Comparison of ENCODE assay signal across 21 mouse cellular contexts in genomic region chrX:11525326-11525725, GRCm38 (mm10).
A peak's percentile ranks its signal among the peaks of the same experiment; 100 is the strongest.
DNase-seq lines count a peak whose midpoint lies in the region; ATAC-seq and TF ChIP-seq lines count a peak whose summit lies in the region.
"Had no signal": no experiment of that assay in that cellular context is flagged by ENCODE, and none has a peak within 500 bp of the region (broad histone marks: within the 10 kb centered on the region; RNA-seq: fewer than 3 reads in every experiment).

No protein-coding gene starts in this region.

- H3K27ac ChIP-seq in kidney, postnatal 0 days, result no peak overlapping the region
- no peak overlapping the region for H3K27ac ChIP-seq in neural tube, embryonic 11.5 days (ENCODE audit: low read depth, low read length)
- no peak overlapping the region for H3K27ac ChIP-seq in heart, embryonic 12.5 days (ENCODE audit: poor library complexity, severe bottlenecking)
- H3K27ac ChIP-seq: forebrain, embryonic 15.5 days; heart, embryonic 10.5 days; hindbrain, embryonic 13.5 days; liver, embryonic 12.5 days; midbrain, embryonic 12.5 days had no signal

- H3K9ac ChIP-seq in kidney, postnatal 0 days (ENCODE audit: low read depth, low read length), result no peak overlapping the region
- no peak overlapping the region for H3K9ac ChIP-seq in neural tube, embryonic 11.5 days (ENCODE audit: low read length)
- no peak overlapping the region for H3K9ac ChIP-seq in heart, embryonic 12.5 days
- H3K9ac ChIP-seq: forebrain, embryonic 15.5 days; hindbrain, embryonic 13.5 days; liver, embryonic 12.5 days; midbrain, embryonic 12.5 days had no signal

- peak; percentile 7 to 62 for DNase-seq in frontal cortex, adult 2 months (ENCODE audit: extremely low spot score in 1 of 2, low spot score in 1 of 2)
- no peak for DNase-seq in frontal cortex, postnatal 10 days (ENCODE audit: low spot score in 2 of 2)
- peak; percentile 74 for DNase-seq in kidney, postnatal 0 days (ENCODE audit: low spot score)
- no peak for DNase-seq in kidney, adult 18-20 months
- no peak for DNase-seq in neural tube, embryonic 11.5 days (ENCODE audit: low spot score)
- DNase-seq in neural tube, embryonic 10.5 days (ENCODE audit: extremely low spot score, low spot score), result no peak
- DNase-seq in right cerebral cortex, postnatal 36 days (ENCODE audit: low spot score in 2 of 2), result peak; percentile 8 to 9
- DNase-seq: adrenal gland, postnatal 10 days; cerebellum, adult 11-12 months; cerebellum, postnatal 25 days; gastrocnemius, postnatal 10 days; heart, postnatal 14 days; left cerebral cortex, postnatal 4 days; thymus, postnatal 36 days had no signal

- no peak for ATAC-seq in kidney, postnatal 0 days (replicated peaks; ENCODE audit: low FRiP score, low read depth)
- ATAC-seq in neural tube, embryonic 11.5 days (ENCODE audit: insufficient read depth, low FRiP score, low TSS enrichment), result no peak
- ATAC-seq in heart, embryonic 12.5 days (ENCODE audit: insufficient number of reproducible peaks, low FRiP score), result no peak
- ATAC-seq: forebrain, embryonic 15.5 days; liver, embryonic 12.5 days had no signal

- 0 out of 2 replicates have a peak overlapping the region, but pooled peaks have one; percentile 15 for H3K4me2 ChIP-seq in kidney, postnatal 0 days (ENCODE audit: low read length)
- H3K4me2 ChIP-seq in neural tube, embryonic 11.5 days (ENCODE audit: low read depth), result 0 out of 2 replicates have a peak overlapping the region, but pooled peaks have one; percentile 2
- H3K4me2 ChIP-seq in heart, embryonic 12.5 days, result no peak overlapping the region
- H3K4me2 ChIP-seq: forebrain, embryonic 15.5 days; hindbrain, embryonic 13.5 days; liver, embryonic 12.5 days; midbrain, embryonic 12.5 days had no signal

- H3K4me3 ChIP-seq in kidney, postnatal 0 days (replicated peaks; ENCODE audit: low read depth, low read length), result no peak overlapping the region
- H3K4me3 ChIP-seq in neural tube, embryonic 11.5 days (ENCODE audit: low read depth, low read length), result no peak overlapping the region
- H3K4me3 ChIP-seq in heart, embryonic 12.5 days, result no peak overlapping the region
- H3K4me3 ChIP-seq: erythroblast, embryonic 14.5 days; forebrain, embryonic 15.5 days; heart, embryonic 10.5 days; hindbrain, embryonic 13.5 days; liver, embryonic 12.5 days; midbrain, embryonic 12.5 days had no signal

- 29% methylated on average over 8 of the region's 8 CpGs for WGBS in kidney, postnatal 0 days
- WGBS in neural tube, embryonic 11.5 days, result 48% methylated on average over 8 of the region's 8 CpGs
- WGBS in heart, embryonic 12.5 days, result 63% methylated on average over 8 of the region's 8 CpGs

- H3K9me3 ChIP-seq in kidney, postnatal 0 days (replicated peaks; ENCODE audit: low read length), result no peaks in the 10 kb centered on the region
- H3K9me3 ChIP-seq in neural tube, embryonic 11.5 days (ENCODE audit: control insufficient read depth, low read length), result no peaks in the 10 kb centered on the region
- no peaks in the 10 kb centered on the region for H3K9me3 ChIP-seq in heart, embryonic 12.5 days (replicated peaks)
- H3K9me3 ChIP-seq: forebrain, embryonic 15.5 days; heart, embryonic 10.5 days; hindbrain, embryonic 13.5 days; liver, embryonic 12.5 days; midbrain, embryonic 12.5 days had no signal

- no peaks in the 10 kb centered on the region for H3K4me1 ChIP-seq in kidney, postnatal 0 days (replicated peaks; ENCODE audit: insufficient read depth, low read length)
- no peaks in the 10 kb centered on the region for H3K4me1 ChIP-seq in neural tube, embryonic 11.5 days (ENCODE audit: control insufficient read depth, insufficient read depth, low read length)
- no peaks in the 10 kb centered on the region for H3K4me1 ChIP-seq in heart, embryonic 12.5 days (replicated peaks)
- H3K4me1 ChIP-seq: forebrain, embryonic 15.5 days; heart, embryonic 10.5 days; hindbrain, embryonic 13.5 days; liver, embryonic 12.5 days; midbrain, embryonic 12.5 days had no signal

- TF ChIP-seq CTCF in kidney, postnatal 0 days (IDR thresholded peaks at IDR 0.05; ENCODE audit: low read depth), result no peak

- H3K36me3 ChIP-seq in kidney, postnatal 0 days (ENCODE audit: insufficient read depth, low read length), result no peaks in the 10 kb centered on the region
- no peaks in the 10 kb centered on the region for H3K36me3 ChIP-seq in neural tube, embryonic 11.5 days (ENCODE audit: control insufficient read depth, insufficient read depth, low read length)
- H3K36me3 ChIP-seq in heart, embryonic 12.5 days, result no peaks in the 10 kb centered on the region
- H3K36me3 ChIP-seq: forebrain, embryonic 15.5 days; heart, embryonic 10.5 days; hindbrain, embryonic 13.5 days; liver, embryonic 12.5 days; midbrain, embryonic 12.5 days had no signal

- H3K27me3 ChIP-seq in kidney, postnatal 0 days (ENCODE audit: insufficient read depth, low read length), result no peaks in the 10 kb centered on the region
- H3K27me3 ChIP-seq in neural tube, embryonic 11.5 days (ENCODE audit: control insufficient read depth, insufficient read depth, low read length), result no peaks in the 10 kb centered on the region
- peaks cover 9% of the 10 kb centered on the region; the same call in 1 of the 2 replicates for H3K27me3 ChIP-seq in heart, embryonic 12.5 days (replicated peaks)
- H3K27me3 ChIP-seq: forebrain, embryonic 15.5 days; liver, embryonic 12.5 days had no signal

Comparison
In these comparisons a context has a peak if more than half of its experiments do, and no peak if none do; other contexts are left out.
1. DNase-seq: peak in frontal cortex, adult 2 months (2 of 2), kidney, postnatal 0 days (single experiment) and right cerebral cortex, postnatal 36 days (2 of 2); none in frontal cortex, postnatal 10 days (0 of 2), kidney, adult 18-20 months (single experiment), neural tube, embryonic 11.5 days (single experiment) and neural tube, embryonic 10.5 days (single experiment).